Mouse (Mus musculus) heart, postnatal 36 days (tissue): ENCODE results near the gene Hist2h2ac. TPM values are rescaled to one million over a fixed set of nuclear protein-coding genes. Genes with fewer than 3 reads are reported as not detected.
"Not testable (repeated sequence)": the region's sequence is repeated elsewhere in the genome, so short reads cannot be mapped to it uniquely, and the experiment has no call there.

ENCODE experiments used
- DNase-seq, 2 experiments: peaks; one replicate each; pipeline ENCODE4 v3.0.0; 2021 to 2022
- intact Hi-C: fragments of 180-260 bp; cut with DNase I; formaldehyde crosslinking; loops from one replicate; pipeline ENCODE4 v1.15.1; 2025
- total RNA-seq, 2 experiments: library from RNA; stranded (reverse); gene quantifications; 2 replicates each; pipeline ENCODE4 v1.2.3; 2021

Gene Hist2h2ac
- 10 to 100 TPM; 32.1 to 35.4 TPM for total RNA-seq

GRCm38 (mm10) chr3:96220765-96221639, at the start of gene Hist2h2ac, which contains the start of gene Hist2h2be:
Hist2h2ac (minus strand) TSS chr3:96220880.
Hist2h2be (plus strand) TSS chr3:96221119.
- DNase-seq = peak; percentile 83 to 85
- intact Hi-C loops = loop anchor here (2.0 kb wide), 2 partner anchors 16 to 42 kb away; partner anchors contain the start of gene Hist2h4

GRCm38 (mm10) chr3:96269511-96270474, 49.1 kb upstream of the Hist2h2ac start, which contains the start of gene Hist2h2bb:
Hist2h2bb (plus strand) TSS chr3:96269752.
- DNase-seq = peak; percentile 90
- intact Hi-C loops = no loop called here

GRCm38 (mm10) chr3:96268776-96269378, 48.2 kb upstream of the Hist2h2ac start:
- intact Hi-C loops = not testable (repeated sequence)
- peak; percentile 26 to 52 for DNase-seq

GRCm38 (mm10) chr3:96268051-96268775, 47.5 kb upstream of the Hist2h2ac start, which contains the start of gene Hist2h3b:
Hist2h3b (plus strand) TSS chr3:96268654.
- DNase-seq = peak; percentile 82 to 83
- intact Hi-C loops = no loop called here

GRCm38 (mm10) chr3:96267541-96267940, 46.9 kb upstream of the Hist2h2ac start:
- no peak for DNase-seq
- intact Hi-C loops = no loop called here

- intact Hi-C loops = no loop called here
- no peak for DNase-seq
Measured at GRCm38 (mm10) chr3:96266132-96266710, 45.5 kb upstream of the Hist2h2ac start.

- DNase-seq = no peak
- intact Hi-C loops = no loop called here
Measured at GRCm38 (mm10) chr3:96264404-96264949, 43.8 kb upstream of the Hist2h2ac start.

- intact Hi-C loops = loop anchor here (2.0 kb wide), 2 partner anchors 21 to 43 kb away; partner anchors contain the start of genes Hist2h2ac and Hist2h2be
Measured at GRCm38 (mm10) chr3:96263558-96264403, 43.1 kb upstream of the Hist2h2ac start.

GRCm38 (mm10) chr3:96262979-96263550, 42.4 kb upstream of the Hist2h2ac start, which contains the start of gene Hist2h4:
Hist2h4 (minus strand) TSS chr3:96263311.
- DNase-seq = peak; percentile 95 to 97
- intact Hi-C loops = loop anchor here (2.0 kb wide), 2 partner anchors 20 to 42 kb away; partner anchors contain the start of genes Hist2h2ac and Hist2h2be

More at GRCm38 (mm10) chr3:96263558-96264403, 43.1 kb upstream of the Hist2h2ac start:
- peak; percentile 59 to 75 for DNase-seq

- intact Hi-C loops = loop anchor here (2.0 kb wide), 2 partner anchors 20 to 42 kb away; partner anchors contain the start of genes Hist2h2ac and Hist2h2be
- peak; percentile 83 to 85 for DNase-seq
Measured at GRCm38 (mm10) chr3:96262216-96262875, 41.7 kb upstream of the Hist2h2ac start.

GRCm38 (mm10) chr3:96261623-96262022, 40.9 kb upstream of the Hist2h2ac start:
- intact Hi-C loops = loop anchor here (2.0 kb wide), 2 partner anchors 19 to 41 kb away; partner anchors contain the start of genes Hist2h2ac and Hist2h2be
- DNase-seq = no peak

GRCm38 (mm10) chr3:96260220-96260619, 39.5 kb upstream of the Hist2h2ac start:
- intact Hi-C loops = no loop called here
- no peak for DNase-seq

GRCm38 (mm10) chr3:96257190-96257589, 36.5 kb upstream of the Hist2h2ac start:
- intact Hi-C loops = no loop called here

GRCm38 (mm10) chr3:96255926-96256593, 35.4 kb upstream of the Hist2h2ac start:
- intact Hi-C loops = no loop called here
- no peak for DNase-seq

More at GRCm38 (mm10) chr3:96257190-96257589, 36.5 kb upstream of the Hist2h2ac start:
- no peak for DNase-seq

GRCm38 (mm10) chr3:96254683-96255355, 34.1 kb upstream of the Hist2h2ac start:
- intact Hi-C loops = no loop called here
- no peak for DNase-seq
